Mouse (Mus musculus) forebrain, embryonic 13.5 days (tissue): ENCODE data around the gene Tbc1d10c. TPM values are rescaled to one million over a fixed set of nuclear protein-coding genes. Genes with fewer than 3 reads are reported as not detected.

ENCODE experiments used
- ATAC-seq: fragments of 200-750 bp; cut with Nextera tagmentation; 2 replicates; pipeline ENCODE4 v1.8.0; 2017
- H3K27ac ChIP-seq: fragments of 300-500 bp; sonication (generic); 2 replicates; pipeline ENCODE4 v1.5.1; 2015; ENCODE audit warnings: inconsistent platforms, mild to moderate bottlenecking, moderate library complexity
- H3K27me3 ChIP-seq: fragments of 300-500 bp; sonication (generic); 2 replicates; pipeline ENCODE4 v1.6.1; 2015; ENCODE audit warnings: mild to moderate bottlenecking, inconsistent platforms
- H3K36me3 ChIP-seq: fragments of 300-500 bp; sonication (generic); 2 replicates; pipeline ENCODE4 v1.6.1; 2015; ENCODE audit warnings: mild to moderate bottlenecking, inconsistent platforms; ENCODE audit not compliant: poor library complexity, severe bottlenecking
- H3K4me1 ChIP-seq: fragments of 300-500 bp; sonication (generic); 2 replicates; pipeline ENCODE4 v1.6.1; 2015; ENCODE audit warnings: inconsistent platforms
- H3K4me2 ChIP-seq: fragments of 300-500 bp; sonication (generic); 2 replicates; pipeline ENCODE4 v1.6.1; 2015; ENCODE audit warnings: inconsistent platforms, mild to moderate bottlenecking, moderate library complexity
- H3K4me3 ChIP-seq: fragments of 300-500 bp; sonication (generic); 2 replicates; pipeline ENCODE4 v1.5.1; 2015; ENCODE audit warnings: mild to moderate bottlenecking, inconsistent platforms
- H3K9ac ChIP-seq: fragments of 300-500 bp; sonication (generic); 2 replicates; pipeline ENCODE4 v1.6.1; 2015; ENCODE audit warnings: mild to moderate bottlenecking, inconsistent platforms
- H3K9me3 ChIP-seq: fragments of 300-500 bp; sonication (generic); replicated peaks from 2 replicates; pipeline ENCODE4 v1.6.1; 2016; ENCODE audit warnings: inconsistent platforms
- WGBS: fragments of 180-500 bp; shearing (Covaris S2); methylation state at CpG from one replicate; pipeline ENCODE4 v1.1.7; 2015; 5-methylcytosine and 5-hydroxymethylcytosine counted together
- polyA plus RNA-seq: library from polyadenylated mRNA; unstranded; fragments of >200 nt; fragmentation: Nextera tagmentation; extraction: Ambion mirVana; gene quantifications from 2 replicates; pipeline ENCODE4 v1.2.1, GENCODE M21; 2015

The Tbc1d10c gene
- polyA plus RNA-seq, 1 experiment from 2014 or later, result 0.77 TPM

GRCm38 (mm10) chr19:4214071-4214770 is 23.1 kb upstream of the Tbc1d10c start, which contains the start of the genes Clcf1 and AC109138.7:
Gene Clcf1 (plus strand): TSS chr19:4214238.
Gene AC109138.7 (plus strand): TSS chr19:4214357.
- under 1% methylated on average over 44 of the region's 49 CpGs for WGBS
- Histone ChIP-seq H3K9ac (peak within 1 kb of the TSS; percentile 77), H3K4me1 (peaks cover 43% of the 10 kb centered on the region), H3K27ac (no peak within 1 kb of the TSS), H3K27me3 (peaks cover 62% of the 10 kb centered on the region), H3K36me3 (no peaks in the 10 kb centered on the region), H3K4me3 (peak within 1 kb of the TSS; percentile 59), H3K9me3 (no peaks in the 10 kb centered on the region), H3K4me2 (peak within 1 kb of the TSS; percentile 99)
- peak; percentile 60; the same call in 1 of the 2 replicates for ATAC-seq

- Histone ChIP-seq H3K4me3 (peak overlapping the region; percentile 59; the same call in 1 of the 2 replicates), H3K27ac (no peak overlapping the region), H3K4me1 (peaks cover 43% of the 10 kb centered on the region), H3K27me3 (peaks cover 62% of the 10 kb centered on the region), H3K9ac (peak overlapping the region; percentile 77; the same call in 1 of the 2 replicates), H3K36me3 (no peaks in the 10 kb centered on the region), H3K9me3 (no peaks in the 10 kb centered on the region), H3K4me2 (peak overlapping the region; percentile 99)
- 7% methylated on average over 9 of the region's 9 CpGs for WGBS
- ATAC-seq, result no peak
Measured at GRCm38 (mm10) chr19:4213524-4213974, 22.5 kb upstream of the Tbc1d10c start.

GRCm38 (mm10) chr19:4211891-4212588 is 21.0 kb upstream of the Tbc1d10c start:
- Histone ChIP-seq H3K4me3 (no peak overlapping the region), H3K4me2 (no peak overlapping the region), H3K27me3 (peaks cover 57% of the 10 kb centered on the region), H3K27ac (no peak overlapping the region), H3K36me3 (no peaks in the 10 kb centered on the region), H3K9me3 (no peaks in the 10 kb centered on the region), H3K4me1 (peaks cover 40% of the 10 kb centered on the region), H3K9ac (no peak overlapping the region)
- ATAC-seq, result no peak
- WGBS, result 17% methylated on average over 4 of the region's 4 CpGs

GRCm38 (mm10) chr19:4208563-4208962 is 17.5 kb upstream of the Tbc1d10c start:
- H3K4me3 ChIP-seq, result no peak overlapping the region
- no peak overlapping the region for H3K4me2 ChIP-seq
- no peak for ATAC-seq
- no peaks in the 10 kb centered on the region for H3K36me3 ChIP-seq
- H3K27ac ChIP-seq, result no peak overlapping the region
- H3K27me3 ChIP-seq, result peaks cover 45% of the 10 kb centered on the region
- no peak overlapping the region for H3K9ac ChIP-seq
- H3K4me1 ChIP-seq, result peaks cover 16% of the 10 kb centered on the region
- 82% methylated on average over 5 of the region's 5 CpGs for WGBS
- no peaks in the 10 kb centered on the region for H3K9me3 ChIP-seq

- peaks cover 7% of the 10 kb centered on the region for H3K4me1 ChIP-seq
- ATAC-seq, result peak; percentile 60; the same call in 1 of the 2 replicates
- H3K9ac ChIP-seq, result no peak overlapping the region
- no peaks in the 10 kb centered on the region for H3K9me3 ChIP-seq
- 10% methylated on average over 2 of the region's 2 CpGs for WGBS
- H3K27me3 ChIP-seq, result peaks cover 35% of the 10 kb centered on the region
- no peak overlapping the region for H3K27ac ChIP-seq
- no peaks in the 10 kb centered on the region for H3K36me3 ChIP-seq
- H3K4me3 ChIP-seq, result no peak overlapping the region
- H3K4me2 ChIP-seq, result no peak overlapping the region
Measured at GRCm38 (mm10) chr19:4206971-4207370, 15.9 kb upstream of the Tbc1d10c start.

- Histone ChIP-seq H3K4me2 (no peak overlapping the region), H3K4me3 (no peak overlapping the region), H3K36me3 (0 out of 2 replicates have a peak, but pooled peaks cover 4% of the 10 kb centered on the region), H3K9ac (no peak overlapping the region), H3K27me3 (peaks cover 24% of the 10 kb centered on the region), H3K9me3 (no peaks in the 10 kb centered on the region), H3K27ac (no peak overlapping the region), H3K4me1 (peaks cover 23% of the 10 kb centered on the region)
- no peak for ATAC-seq
- whole genome bisulfite sequencing, result 60% methylated on average over 4 of the region's 4 CpGs
Measured at GRCm38 (mm10) chr19:4204889-4205288, 13.8 kb upstream of the Tbc1d10c start.

GRCm38 (mm10) chr19:4203604-4204326 is 12.7 kb upstream of the Tbc1d10c start:
- H3K27me3 ChIP-seq, result peaks cover 24% of the 10 kb centered on the region
- WGBS, result 70% methylated on average over 13 of the region's 13 CpGs
- no peak for ATAC-seq
- no peak overlapping the region for H3K4me2 ChIP-seq
- H3K9ac ChIP-seq, result no peak overlapping the region
- peaks cover 25% of the 10 kb centered on the region for H3K4me1 ChIP-seq
- H3K9me3 ChIP-seq, result no peaks in the 10 kb centered on the region
- peaks cover 13% of the 10 kb centered on the region; the same call in 1 of the 2 replicates for H3K36me3 ChIP-seq
- no peak overlapping the region for H3K27ac ChIP-seq
- H3K4me3 ChIP-seq, result no peak overlapping the region

GRCm38 (mm10) chr19:4203148-4203547 is 12.1 kb upstream of the Tbc1d10c start:
- no peak overlapping the region for H3K4me2 ChIP-seq
- H3K36me3 ChIP-seq, result peaks cover 19% of the 10 kb centered on the region
- H3K4me3 ChIP-seq, result no peak overlapping the region
- H3K4me1 ChIP-seq, result peaks cover 25% of the 10 kb centered on the region
- no peaks in the 10 kb centered on the region for H3K9me3 ChIP-seq
- no peak overlapping the region for H3K27ac ChIP-seq
- H3K9ac ChIP-seq, result no peak overlapping the region
- H3K27me3 ChIP-seq, result peaks cover 24% of the 10 kb centered on the region
- ATAC-seq, result no peak
- 60% methylated on average over 3 of the region's 3 CpGs for WGBS

GRCm38 (mm10) chr19:4202149-4202548 is 11.1 kb upstream of the Tbc1d10c start:
- Histone ChIP-seq H3K36me3 (peaks cover 29% of the 10 kb centered on the region), H3K27ac (no peak overlapping the region), H3K9me3 (no peaks in the 10 kb centered on the region), H3K4me3 (peak overlapping the region; percentile 58), H3K4me1 (peaks cover 25% of the 10 kb centered on the region), H3K27me3 (peaks cover 24% of the 10 kb centered on the region), H3K4me2 (peak overlapping the region; percentile 94), H3K9ac (peak overlapping the region; percentile 74)
- 28% methylated on average over 7 of the region's 7 CpGs for WGBS
- peak; percentile 26; the same call in 1 of the 2 replicates for ATAC-seq

- under 1% methylated on average over 34 of the region's 34 CpGs for WGBS
- Histone ChIP-seq H3K9ac (peak within 1 kb of the TSS; percentile 74), H3K27me3 (peaks cover 23% of the 10 kb centered on the region), H3K27ac (peak within 1 kb of the TSS; percentile 25; the same call in 1 of the 2 replicates), H3K4me2 (peak within 1 kb of the TSS; percentile 94), H3K36me3 (peaks cover 36% of the 10 kb centered on the region), H3K4me3 (peak within 1 kb of the TSS; percentile 58), H3K9me3 (no peaks in the 10 kb centered on the region), H3K4me1 (peaks cover 25% of the 10 kb centered on the region)
- ATAC-seq, result peak; percentile 87
Measured at GRCm38 (mm10) chr19:4201291-4201909, 10.3 kb upstream of the Tbc1d10c start, which contains the start of gene Rad9a. Gene Rad9a (minus strand): TSS chr19:4201662.

- WGBS, result 78% methylated on average over 3 of the region's 3 CpGs
- H3K4me1 ChIP-seq, result peaks cover 53% of the 10 kb centered on the region
Measured at GRCm38 (mm10) chr19:4197180-4197579, 6.1 kb upstream of the Tbc1d10c start.

More at GRCm38 (mm10) chr19:4197180-4197579, 6.1 kb upstream of the Tbc1d10c start:
- no peak overlapping the region for H3K4me3 ChIP-seq
- H3K4me2 ChIP-seq, result no peak overlapping the region
- H3K27me3 ChIP-seq, result no peaks in the 10 kb centered on the region; the same call in 1 of the 2 replicates
- no peak for ATAC-seq
- H3K36me3 ChIP-seq, result peaks cover 71% of the 10 kb centered on the region
- H3K9me3 ChIP-seq, result no peaks in the 10 kb centered on the region
- H3K27ac ChIP-seq, result no peak overlapping the region
- H3K9ac ChIP-seq, result no peak overlapping the region
